Mouse (Mus musculus): ENCODE data around the gene Plcl2.

The Plcl2 gene

GRCm38 (mm10) chr17:50499091-50499790 is 10.0 kb upstream of the Plcl2 start:
- DNase-seq (ENCODE audit: extremely low spot score, low read depth, low spot score), result no peak

- no peak for DNase-seq (ENCODE audit: extremely low spot score, low read depth, low spot score)
Measured at GRCm38 (mm10) chr17:50500806-50501205, 8.4 kb upstream of the Plcl2 start.

GRCm38 (mm10) chr17:50503075-50503474 is 6.1 kb upstream of the Plcl2 start:
- no peak for DNase-seq (ENCODE audit: extremely low spot score, low read depth, low spot score)

- no peak for DNase-seq (ENCODE audit: extremely low spot score, low read depth, low spot score)
Measured at GRCm38 (mm10) chr17:50504070-50504846, 4.9 kb upstream of the Plcl2 start.

- DNase-seq (ENCODE audit: extremely low spot score, low read depth, low spot score), result no peak
Measured at GRCm38 (mm10) chr17:50505910-50506634, 3.1 kb upstream of the Plcl2 start.

- DNase-seq (ENCODE audit: extremely low spot score, low read depth, low spot score), result no peak
Measured at GRCm38 (mm10) chr17:50506861-50507321, 2.3 kb upstream of the Plcl2 start.

- no peak for DNase-seq (ENCODE audit: extremely low spot score, low read depth, low spot score)
Measured at GRCm38 (mm10) chr17:50508055-50508774, 988 bp upstream of the Plcl2 start.

- DNase-seq (ENCODE audit: extremely low spot score, low read depth, low spot score), result no peak
Measured at GRCm38 (mm10) chr17:50508775-50509250, 390 bp upstream of the Plcl2 start.

GRCm38 (mm10) chr17:50510279-50510678 is 1.1 kb downstream of the Plcl2 start:
- no peak for DNase-seq (ENCODE audit: extremely low spot score, low read depth, low spot score)

- DNase-seq (ENCODE audit: extremely low spot score, low read depth, low spot score), result no peak
Measured at GRCm38 (mm10) chr17:50510741-50511140, 1.5 kb downstream of the Plcl2 start.

GRCm38 (mm10) chr17:50512222-50512621 is 3.0 kb downstream of the Plcl2 start:
- no peak for DNase-seq (ENCODE audit: extremely low spot score, low read depth, low spot score)

- no peak for DNase-seq (ENCODE audit: extremely low spot score, low read depth, low spot score)
Measured at GRCm38 (mm10) chr17:50512841-50513240, 3.6 kb downstream of the Plcl2 start.

GRCm38 (mm10) chr17:50513376-50513775 is 4.2 kb downstream of the Plcl2 start:
- no peak for DNase-seq (ENCODE audit: extremely low spot score, low read depth, low spot score)

GRCm38 (mm10) chr17:50514012-50514411 is 4.8 kb downstream of the Plcl2 start:
- DNase-seq (ENCODE audit: extremely low spot score, low read depth, low spot score), result no peak

GRCm38 (mm10) chr17:50515926-50516325 is 6.7 kb downstream of the Plcl2 start:
- DNase-seq (ENCODE audit: extremely low spot score, low read depth, low spot score), result no peak

GRCm38 (mm10) chr17:50517781-50518415 is 8.7 kb downstream of the Plcl2 start:
- DNase-seq (ENCODE audit: extremely low spot score, low read depth, low spot score), result no peak

GRCm38 (mm10) chr17:50519588-50519987 is 10.4 kb downstream of the Plcl2 start:
- no peak for DNase-seq (ENCODE audit: extremely low spot score, low read depth, low spot score)

GRCm38 (mm10) chr17:50522473-50523083 is 13.4 kb downstream of the Plcl2 start:
- no peak for DNase-seq (ENCODE audit: extremely low spot score, low read depth, low spot score)

GRCm38 (mm10) chr17:50524970-50525369 is 15.8 kb downstream of the Plcl2 start:
- DNase-seq (ENCODE audit: extremely low spot score, low read depth, low spot score), result no peak

GRCm38 (mm10) chr17:50525821-50526220 is 16.6 kb downstream of the Plcl2 start:
- DNase-seq (ENCODE audit: extremely low spot score, low read depth, low spot score), result no peak
